Mouse (Mus musculus): Measurements from ENCODE around the gene Shd. TPM values are rescaled to one million over a fixed set of nuclear protein-coding genes. Genes with fewer than 3 reads are reported as not detected.

The Shd gene
- polyA plus RNA-seq, 1 experiment = 122 TPM

- no peak for TF ChIP-seq CTCF (IDR thresholded peaks at IDR 0.05; ENCODE audit: borderline replicate concordance, insufficient read depth, low read depth, low read length)
- TF ChIP-seq POLR2A (IDR thresholded peaks at IDR 0.05; ENCODE audit: borderline replicate concordance, insufficient read depth, low read length) = no peak
- peaks cover 15% of the 10 kb centered on the region for H3K4me1 ChIP-seq (ENCODE audit: control insufficient read depth, insufficient read depth, low read length)
- DNase-seq = peak in 1 of 2 experiments; percentile 14
- no peaks in the 10 kb centered on the region for H3K27me3 ChIP-seq (ENCODE audit: control insufficient read depth, insufficient read depth, low read length)
- WGBS = 97% methylated on average over 7 of the region's 7 CpGs
- H3K4me3 ChIP-seq (replicated peaks; ENCODE audit: insufficient read depth, low read depth, low read length) = no peak overlapping the region
- H3K27ac ChIP-seq (ENCODE audit: insufficient read depth, low read length) = no peak overlapping the region
Observed at GRCm38 (mm10) chr17:55961631-55962030, 8.6 kb upstream of the Shd start.

GRCm38 (mm10) chr17:55963171-55963570 is 7.1 kb upstream of the Shd start:
- WGBS = 70% methylated on average over 14 of the region's 14 CpGs
- H3K27ac ChIP-seq (ENCODE audit: insufficient read depth, low read length) = no peak overlapping the region

GRCm38 (mm10) chr17:55964496-55964895 is 5.8 kb upstream of the Shd start:
- Histone ChIP-seq H3K27ac (ENCODE audit: insufficient read depth, low read length) (no peak overlapping the region), H3K4me3 (replicated peaks; ENCODE audit: insufficient read depth, low read depth, low read length) (no peak overlapping the region), H3K4me1 (ENCODE audit: control insufficient read depth, insufficient read depth, low read length) (peaks cover 30% of the 10 kb centered on the region), H3K27me3 (ENCODE audit: control insufficient read depth, insufficient read depth, low read length) (no peaks in the 10 kb centered on the region)
- no peak for TF ChIP-seq POLR2A (IDR thresholded peaks at IDR 0.05; ENCODE audit: borderline replicate concordance, insufficient read depth, low read length)
- no peak for TF ChIP-seq CTCF (IDR thresholded peaks at IDR 0.05; ENCODE audit: borderline replicate concordance, insufficient read depth, low read depth, low read length)
- peak in 1 of 2 experiments; percentile 7 for DNase-seq
- WGBS = 92% methylated on average over 10 of the region's 10 CpGs

More at GRCm38 (mm10) chr17:55963171-55963570, 7.1 kb upstream of the Shd start:
- H3K4me1 ChIP-seq (ENCODE audit: control insufficient read depth, insufficient read depth, low read length) = peaks cover 25% of the 10 kb centered on the region
- H3K4me3 ChIP-seq (replicated peaks; ENCODE audit: insufficient read depth, low read depth, low read length) = no peak overlapping the region
- TF ChIP-seq CTCF (IDR thresholded peaks at IDR 0.05; ENCODE audit: borderline replicate concordance, insufficient read depth, low read depth, low read length) = no peak
- TF ChIP-seq POLR2A (IDR thresholded peaks at IDR 0.05; ENCODE audit: borderline replicate concordance, insufficient read depth, low read length) = no peak
- no peaks in the 10 kb centered on the region for H3K27me3 ChIP-seq (ENCODE audit: control insufficient read depth, insufficient read depth, low read length)
- DNase-seq = peak in 1 of 2 experiments; percentile 14

- Histone ChIP-seq H3K27ac (ENCODE audit: insufficient read depth, low read length) (no peak overlapping the region), H3K27me3 (ENCODE audit: control insufficient read depth, insufficient read depth, low read length) (no peaks in the 10 kb centered on the region), H3K4me3 (replicated peaks; ENCODE audit: insufficient read depth, low read depth, low read length) (no peak overlapping the region), H3K4me1 (ENCODE audit: control insufficient read depth, insufficient read depth, low read length) (peaks cover 32% of the 10 kb centered on the region)
- DNase-seq = peak in 1 of 2 experiments; percentile 17
- WGBS = 90% methylated on average over 9 of the region's 9 CpGs
- TF ChIP-seq POLR2A (IDR thresholded peaks at IDR 0.05; ENCODE audit: borderline replicate concordance, insufficient read depth, low read length) (no peak), CTCF (IDR thresholded peaks at IDR 0.05; ENCODE audit: borderline replicate concordance, insufficient read depth, low read depth, low read length) (no peak)
Observed at GRCm38 (mm10) chr17:55964996-55965395, 5.3 kb upstream of the Shd start.

- 27% methylated on average over 4 of the region's 4 CpGs for WGBS
- TF ChIP-seq POLR2A (IDR thresholded peaks at IDR 0.05; ENCODE audit: borderline replicate concordance, insufficient read depth, low read length) = no peak
- TF ChIP-seq CTCF (IDR thresholded peaks at IDR 0.05; ENCODE audit: borderline replicate concordance, insufficient read depth, low read depth, low read length) = no peak
- Histone ChIP-seq H3K4me3 (replicated peaks; ENCODE audit: insufficient read depth, low read depth, low read length) (no peak overlapping the region), H3K27me3 (ENCODE audit: control insufficient read depth, insufficient read depth, low read length) (no peaks in the 10 kb centered on the region), H3K27ac (ENCODE audit: insufficient read depth, low read length) (peak overlapping the region; percentile 36), H3K4me1 (ENCODE audit: control insufficient read depth, insufficient read depth, low read length) (peaks cover 36% of the 10 kb centered on the region)
- DNase-seq = peak in 1 of 2 experiments; percentile 56
Observed at GRCm38 (mm10) chr17:55967186-55967585, 3.1 kb upstream of the Shd start.

GRCm38 (mm10) chr17:55968210-55968609 is 2.1 kb upstream of the Shd start:
- no peak for TF ChIP-seq CTCF (IDR thresholded peaks at IDR 0.05; ENCODE audit: borderline replicate concordance, insufficient read depth, low read depth, low read length)
- no peak for TF ChIP-seq POLR2A (IDR thresholded peaks at IDR 0.05; ENCODE audit: borderline replicate concordance, insufficient read depth, low read length)
- no peaks in the 10 kb centered on the region for H3K27me3 ChIP-seq (ENCODE audit: control insufficient read depth, insufficient read depth, low read length)
- no peak overlapping the region for H3K4me3 ChIP-seq (replicated peaks; ENCODE audit: insufficient read depth, low read depth, low read length)
- peaks cover 36% of the 10 kb centered on the region for H3K4me1 ChIP-seq (ENCODE audit: control insufficient read depth, insufficient read depth, low read length)
- H3K27ac ChIP-seq (ENCODE audit: insufficient read depth, low read length) = no peak overlapping the region
- DNase-seq = no peak
- WGBS = 31% methylated on average over 7 of the region's 7 CpGs

GRCm38 (mm10) chr17:55969560-55969959 is 707 bp upstream of the Shd start:
- Histone ChIP-seq H3K27ac (ENCODE audit: insufficient read depth, low read length) (no peak overlapping the region), H3K4me1 (ENCODE audit: control insufficient read depth, insufficient read depth, low read length) (peaks cover 36% of the 10 kb centered on the region), H3K27me3 (ENCODE audit: control insufficient read depth, insufficient read depth, low read length) (no peaks in the 10 kb centered on the region), H3K4me3 (replicated peaks; ENCODE audit: insufficient read depth, low read depth, low read length) (no peak overlapping the region)
- no peak for DNase-seq
- TF ChIP-seq CTCF (IDR thresholded peaks at IDR 0.05; ENCODE audit: borderline replicate concordance, insufficient read depth, low read depth, low read length) (no peak), POLR2A (IDR thresholded peaks at IDR 0.05; ENCODE audit: borderline replicate concordance, insufficient read depth, low read length) (no peak)
- 47% methylated on average over 14 of the region's 14 CpGs for WGBS

- Histone ChIP-seq H3K27ac (ENCODE audit: insufficient read depth, low read length) (no peak overlapping the region), H3K27me3 (ENCODE audit: control insufficient read depth, insufficient read depth, low read length) (no peaks in the 10 kb centered on the region), H3K4me3 (replicated peaks; ENCODE audit: insufficient read depth, low read depth, low read length) (peak overlapping the region; percentile 77), H3K4me1 (ENCODE audit: control insufficient read depth, insufficient read depth, low read length) (peaks cover 34% of the 10 kb centered on the region)
- WGBS = 29% methylated on average over 22 of the region's 22 CpGs
- TF ChIP-seq CTCF (IDR thresholded peaks at IDR 0.05; ENCODE audit: borderline replicate concordance, insufficient read depth, low read depth, low read length) (no peak), POLR2A (IDR thresholded peaks at IDR 0.05; ENCODE audit: borderline replicate concordance, insufficient read depth, low read length) (no peak)
- DNase-seq = no peak
Observed at GRCm38 (mm10) chr17:55971453-55971852, 1.2 kb downstream of the Shd start.
